Mouse (Mus musculus) intestine, postnatal 0 days (tissue): ENCODE measurements around the gene Zfp932. TPM values are rescaled to one million over a fixed set of nuclear protein-coding genes. Genes with fewer than 3 reads are reported as not detected.
"Not testable (repeated sequence)": the region's sequence is repeated elsewhere in the genome, so short reads cannot be mapped to it uniquely, and the experiment has no call there.

ENCODE experiments used
- ATAC-seq: fragments of 200-750 bp; cut with Nextera tagmentation; 2 replicates; pipeline ENCODE4 v1.8.0; 2017; ENCODE audit warnings: mild to moderate bottlenecking, moderate TSS enrichment, moderate library complexity
- H3K27ac ChIP-seq: fragments of 300-500 bp; sonication (generic); 2 replicates; pipeline ENCODE4 v1.5.1; 2014; ENCODE audit warnings: mild to moderate bottlenecking, low read depth, low read length, moderate library complexity
- H3K27me3 ChIP-seq: fragments of 300-500 bp; sonication (generic); replicated peaks from 2 replicates; pipeline ENCODE4 v1.6.1; 2014; ENCODE audit warnings: low read length, mixed read lengths; ENCODE audit not compliant: control insufficient read depth, insufficient read depth
- H3K36me3 ChIP-seq: fragments of 300-500 bp; sonication (generic); 2 replicates; pipeline ENCODE4 v1.6.1; 2014; ENCODE audit warnings: mild to moderate bottlenecking, moderate library complexity; ENCODE audit not compliant: control insufficient read depth, insufficient read depth
- H3K4me1 ChIP-seq: fragments of 300-500 bp; sonication (generic); replicated peaks from 2 replicates; pipeline ENCODE4 v1.6.1; 2014; ENCODE audit warnings: antibody characterized with exemption, low read length, mixed read lengths; ENCODE audit not compliant: control insufficient read depth, insufficient read depth
- H3K4me2 ChIP-seq: fragments of 300-500 bp; sonication (generic); replicated peaks from 2 replicates; pipeline ENCODE4 v1.6.1; 2014; ENCODE audit warnings: low read depth, mild to moderate bottlenecking, moderate library complexity
- H3K4me3 ChIP-seq: fragments of 300-500 bp; sonication (generic); 2 replicates; pipeline ENCODE4 v1.5.1; 2014; ENCODE audit warnings: low read depth, low read length
- H3K9ac ChIP-seq: fragments of 300-500 bp; sonication (generic); 2 replicates; pipeline ENCODE4 v1.6.1; 2014; ENCODE audit warnings: mild to moderate bottlenecking, low read depth, low read length
- H3K9me3 ChIP-seq: fragments of 300-500 bp; sonication (generic); 2 replicates; pipeline ENCODE4 v1.6.1; 2016; ENCODE audit warnings: mixed run types; ENCODE audit not compliant: control insufficient read depth
- CTCF ChIP-seq: sonication (generic); IDR thresholded peaks from 2 replicates; pipeline ENCODE4 v1.5.1; 2016; ENCODE audit warnings: low read depth, mild to moderate bottlenecking, control low read depth, antibody characterized with exemption, moderate library complexity
- WGBS: fragments of 180-500 bp; shearing (Covaris S2); extraction: QIAGEN DNeasy Blood & Tissue Kit; methylation state at CpG from one replicate; pipeline ENCODE4 v1.1.7; 2014; 5-methylcytosine and 5-hydroxymethylcytosine counted together
- polyA plus RNA-seq: library from polyadenylated mRNA; unstranded; fragments of >200 nt; fragmentation: Nextera tagmentation; extraction: Ambion mirVana; gene quantifications from 2 replicates; pipeline ENCODE4 v1.2.1, GENCODE M21; 2015

Gene Zfp932
- polyA plus RNA-seq, result 15.0 and 16.4 TPM in 2 replicates

DNA sequence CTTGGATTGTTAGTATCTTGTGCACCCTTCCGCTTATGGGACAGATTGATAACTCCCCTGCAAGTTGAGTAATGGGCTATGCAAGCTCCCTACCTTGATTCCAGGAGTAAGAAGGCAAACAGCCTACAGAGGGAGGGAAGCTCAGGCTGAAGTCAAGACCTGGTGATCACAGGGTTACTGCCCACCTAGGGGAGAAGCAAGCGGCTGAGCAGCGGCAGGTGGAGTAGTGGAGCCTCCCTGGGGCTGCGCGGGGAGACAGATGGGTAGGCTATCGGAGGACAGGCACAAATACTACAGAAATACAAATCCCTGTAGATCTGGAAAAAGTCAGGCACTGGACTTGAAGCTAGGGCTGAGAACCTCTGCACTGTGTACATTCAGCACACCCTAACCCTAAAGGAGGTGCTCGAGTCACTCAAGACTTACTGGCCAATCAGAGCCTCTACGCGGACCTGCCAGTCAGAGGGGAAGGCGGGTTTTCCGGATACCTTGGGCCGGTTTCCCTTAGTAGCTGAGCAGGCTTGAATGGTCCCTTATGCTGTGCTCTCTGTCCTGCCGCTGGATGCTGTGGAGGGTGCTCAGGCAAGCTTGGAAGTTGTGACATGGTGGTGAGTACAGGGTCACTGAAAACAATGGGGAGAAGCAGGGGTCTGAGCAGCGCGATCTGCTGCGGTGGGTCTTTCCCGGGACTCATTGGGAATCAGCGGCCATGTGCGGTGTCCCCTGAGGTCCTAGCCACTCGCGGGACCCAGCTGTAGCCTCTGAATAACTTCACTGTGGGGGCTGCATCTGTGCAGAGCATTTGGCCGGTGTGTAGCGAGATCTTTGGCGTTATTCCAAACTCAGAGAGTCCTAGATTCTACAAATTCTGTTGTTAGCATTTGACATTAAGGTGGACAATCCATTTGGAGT is at the start of gene Zfp932:
Gene Zfp932 (plus strand): TSS at position 496 of the 912 bp plus-strand sequence.
- not testable (repeated sequence) for H3K9me3 ChIP-seq, H3K27me3 ChIP-seq, H3K27ac ChIP-seq, H3K9ac ChIP-seq, H3K36me3 ChIP-seq, H3K4me1 ChIP-seq
- peak; percentile 99 for ATAC-seq
- 2% methylated on average over 24 of the region's 24 CpGs for WGBS
- Histone ChIP-seq H3K4me3 (peak within 1 kb of the TSS; percentile 38), H3K4me2 (peak within 1 kb of the TSS; percentile 67)

GRCm38 (mm10) chr5:109950281-109950680 is 46.0 kb upstream of the Zfp932 start:
- H3K27ac ChIP-seq, result no peak overlapping the region
- H3K9me3 ChIP-seq, result no peaks in the 10 kb centered on the region
- no peak overlapping the region for H3K4me2 ChIP-seq
- H3K36me3 ChIP-seq, result no peaks in the 10 kb centered on the region
- H3K9ac ChIP-seq, result no peak overlapping the region
- TF ChIP-seq CTCF, result no peak
- WGBS, result 50% methylated on average over 1 of the region's 1 CpGs
- H3K4me1 ChIP-seq, result no peaks in the 10 kb centered on the region
- H3K27me3 ChIP-seq, result no peaks in the 10 kb centered on the region
- no peak overlapping the region for H3K4me3 ChIP-seq
- ATAC-seq, result no peak

GRCm38 (mm10) chr5:109980743-109981142 is 15.6 kb upstream of the Zfp932 start:
- not testable (repeated sequence) for H3K9me3 ChIP-seq, H3K4me2 ChIP-seq, H3K9ac ChIP-seq, H3K27me3 ChIP-seq, ATAC-seq, H3K27ac ChIP-seq, H3K36me3 ChIP-seq, H3K4me3 ChIP-seq, H3K4me1 ChIP-seq
- WGBS, result 88% methylated on average over 2 of the region's 2 CpGs

DNA sequence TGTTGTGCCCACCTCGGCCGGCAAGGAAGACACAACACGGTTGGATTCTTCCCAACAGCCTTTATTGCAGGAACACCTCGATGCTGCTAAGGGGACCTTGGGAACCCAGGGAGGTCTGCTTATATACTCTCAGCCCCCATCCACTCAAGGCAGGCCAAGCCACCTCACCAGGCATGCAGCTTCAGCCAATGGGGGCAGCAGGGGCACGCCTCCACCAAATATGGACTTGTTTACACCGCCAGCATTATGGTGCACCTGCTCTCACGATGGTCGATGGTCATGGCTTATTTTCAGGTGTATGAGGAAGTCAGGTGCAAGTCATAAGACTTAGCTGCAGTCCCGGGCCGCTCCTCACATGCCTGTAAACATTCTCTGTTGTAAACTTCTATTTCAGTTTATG is 860 bp upstream of the Zfp932 start:
- H3K4me2 ChIP-seq, result peak overlapping the region; percentile 67; the same call in 1 of the 2 replicates
- H3K9me3 ChIP-seq, H3K4me3 ChIP-seq, H3K9ac ChIP-seq, H3K27me3 ChIP-seq, H3K4me1 ChIP-seq, H3K36me3 ChIP-seq, H3K27ac ChIP-seq, ATAC-seq: not testable (repeated sequence)
- WGBS, result 73% methylated on average over 10 of the region's 10 CpGs

GRCm38 (mm10) chr5:110015775-110016174 is 19.5 kb downstream of the Zfp932 start:
- H3K9ac ChIP-seq, H3K36me3 ChIP-seq, H3K4me2 ChIP-seq, ATAC-seq, H3K4me1 ChIP-seq, H3K9me3 ChIP-seq, H3K4me3 ChIP-seq, H3K27ac ChIP-seq, H3K27me3 ChIP-seq: not testable (repeated sequence)
- TF ChIP-seq CTCF, result peak; percentile 45
- WGBS, result 88% methylated on average over 10 of the region's 10 CpGs

DNA sequence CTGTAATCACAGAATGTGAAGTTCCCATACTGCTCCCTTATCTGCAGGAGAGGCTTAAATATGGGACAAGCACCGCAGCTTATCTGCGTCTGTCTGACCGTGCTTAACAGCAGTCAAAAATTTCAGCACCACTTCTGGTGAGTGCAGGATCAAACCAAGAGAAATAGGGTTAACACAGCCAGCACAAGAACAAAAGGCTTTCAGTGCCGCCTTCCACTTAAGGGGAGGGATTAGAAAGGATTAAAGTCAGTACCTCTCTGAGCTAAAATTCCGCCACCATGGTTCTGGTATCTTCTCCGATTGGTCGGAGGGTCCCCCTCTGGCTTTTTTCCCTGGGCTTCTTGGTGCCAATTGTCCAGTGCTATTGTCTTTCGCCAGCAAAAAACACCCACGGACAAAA is 27.0 kb downstream of the Zfp932 start:
- Histone ChIP-seq H3K4me3 (no peak overlapping the region), H3K9ac (no peak overlapping the region), H3K27me3 (no peaks in the 10 kb centered on the region), H3K27ac (no peak overlapping the region), H3K4me1 (no peaks in the 10 kb centered on the region), H3K36me3 (no peaks in the 10 kb centered on the region), H3K4me2 (peak overlapping the region; percentile 37), H3K9me3 (no peaks in the 10 kb centered on the region)
- TF ChIP-seq CTCF, result no peak
- 57% methylated on average over 9 of the region's 9 CpGs for WGBS
- no peak for ATAC-seq
